Mouse (Mus musculus): ENCODE measurements around the gene Mup16.
"Not testable (repeated sequence)": the region's sequence is repeated elsewhere in the genome, so short reads cannot be mapped to it uniquely, and the experiment has no call there.

Gene Mup16

GRCm38 (mm10) chr4:61519431-61519830 lies at the start of gene Mup16:
Gene Mup16 (minus strand): TSS chr4:61519531.
- DNase-seq (ENCODE audit: low spot score) = not testable (repeated sequence)

GRCm38 (mm10) chr4:61555887-61556286 lies 36.6 kb upstream of the Mup16 start:
- DNase-seq (ENCODE audit: low spot score) = not testable (repeated sequence)

All from c-Kit-positive CD71-positive TER-119-positive erythroid progenitor cells, embryonic 14.5 days (primary cell).